Mouse (Mus musculus) liver, embryonic 14.5 days (tissue): ENCODE measurements at regions not wholly inside any gene's neighbourhood (a gene's known extent, or its start where the extent isn't known, plus 50 kb on each side); places are given as distances from the start of the nearest gene placed in this dataset.

Experiments used
- ATAC-seq: fragments of 200-750 bp; cut with Nextera tagmentation; 2 replicates; pipeline ENCODE4 v1.8.0; 2017; ENCODE audit warnings: moderate number of reproducible peaks, mild to moderate bottlenecking, moderate library complexity; ENCODE audit not compliant: insufficient read depth
- DNase-seq, 3 experiments: peaks; one replicate each; pipeline ENCODE4 v3.0.0-alpha.2; 2012 to 2013; ENCODE audit warnings: low read depth in 3 of 3, low spot score in 3 of 3
- H3K27ac ChIP-seq: fragments of 300-500 bp; sonication (generic); 2 replicates; pipeline ENCODE4 v1.5.1; 2014; ENCODE audit warnings: moderate library complexity, mild to moderate bottlenecking, control low read depth, inconsistent platforms
- H3K27me3 ChIP-seq: fragments of 300-500 bp; sonication (generic); 2 replicates; pipeline ENCODE4 v1.6.1; 2014; ENCODE audit warnings: mild to moderate bottlenecking, low read length, moderate library complexity; ENCODE audit not compliant: control insufficient read depth, insufficient read depth
- H3K36me3 ChIP-seq: fragments of 300-500 bp; sonication (generic); replicated peaks from 2 replicates; pipeline ENCODE4 v1.6.1; 2014; ENCODE audit warnings: low read depth; ENCODE audit not compliant: control insufficient read depth, insufficient read depth
- H3K4me1 ChIP-seq, 2 experiments: fragments of 200-500 bp in 1 of 2; fragments of 300-500 bp in 1 of 2; sonication (generic) in 1 of 2; replicated peaks; 2 replicates each; pipeline ENCODE4 v1.6.1; 2012 to 2014; ENCODE audit warnings: antibody characterized with exemption in 1 of 2, inconsistent platforms in 1 of 2, low read length in 1 of 2; ENCODE audit not compliant: control insufficient read depth in 2 of 2, insufficient read depth in 2 of 2
- H3K4me2 ChIP-seq: fragments of 300-500 bp; sonication (generic); 2 replicates; pipeline ENCODE4 v1.6.1; 2014; ENCODE audit warnings: low read depth, mild to moderate bottlenecking, control low read depth, moderate library complexity
- H3K4me3 ChIP-seq, 2 experiments: fragments of 200-500 bp in 1 of 2; fragments of 300-500 bp in 1 of 2; sonication (generic) in 1 of 2; 2 replicates each; pipeline ENCODE4 v1.5.1; 2012 to 2014; ENCODE audit warnings: low read depth in 2 of 2, low read length in 2 of 2, mild to moderate bottlenecking in 2 of 2, control low read depth in 1 of 2, inconsistent platforms in 1 of 2, moderate library complexity in 1 of 2; ENCODE audit not compliant: insufficient read depth in 1 of 2
- H3K9ac ChIP-seq: fragments of 300-500 bp; sonication (generic); replicated peaks from 2 replicates; pipeline ENCODE4 v1.6.1; 2014; ENCODE audit warnings: mild to moderate bottlenecking, control low read depth, moderate library complexity
- H3K9me3 ChIP-seq: fragments of 300-500 bp; sonication (generic); 2 replicates; pipeline ENCODE4 v1.6.1; 2016; ENCODE audit warnings: low read length, mixed read lengths; ENCODE audit not compliant: control insufficient read depth
- CTCF ChIP-seq: IDR thresholded peaks from 2 replicates; pipeline ENCODE4 v1.5.1; 2016; ENCODE audit warnings: antibody characterized with exemption, low read depth, control low read depth
- EP300 ChIP-seq: IDR thresholded peaks from 2 replicates; pipeline ENCODE4 v1.6.1; 2016; ENCODE audit warnings: antibody characterized with exemption, low read depth
- WGBS: fragments of 180-500 bp; shearing (Covaris S2); extraction: QIAGEN DNeasy Blood & Tissue Kit; methylation state at CpG from one replicate; pipeline ENCODE4 v1.1.7; 2014; ENCODE audit not compliant: insufficient replicate concordance; 5-methylcytosine and 5-hydroxymethylcytosine counted together

- no peak for TF ChIP-seq EP300
- TF ChIP-seq CTCF = no peak
- no peak for DNase-seq
- Histone ChIP-seq H3K4me1 (no peaks in the 10 kb centered on the region), H3K4me3 (no peak overlapping the region), H3K27ac (no peak overlapping the region), H3K36me3 (no peaks in the 10 kb centered on the region), H3K9me3 (no peaks in the 10 kb centered on the region), H3K4me2 (no peak overlapping the region), H3K27me3 (no peaks in the 10 kb centered on the region), H3K9ac (no peak overlapping the region)
- ATAC-seq = no peak
- 53% methylated on average over 3 of the region's 3 CpGs for WGBS
Observed at GRCm38 (mm10) chr7:95992033-95992516, 179.0 kb upstream of the Tenm4 start.

- H3K36me3 ChIP-seq = no peaks in the 10 kb centered on the region
- H3K27ac ChIP-seq = no peak overlapping the region
- H3K4me2 ChIP-seq = no peak overlapping the region
- H3K27me3 ChIP-seq = no peaks in the 10 kb centered on the region
- DNase-seq (no peak), ATAC-seq (no peak)
- no peaks in the 10 kb centered on the region for H3K4me1 ChIP-seq
- no peak overlapping the region for H3K4me3 ChIP-seq
- WGBS = 56% methylated on average over 3 of the region's 3 CpGs
- no peak for TF ChIP-seq EP300
- no peak for TF ChIP-seq CTCF
- no peaks in the 10 kb centered on the region for H3K9me3 ChIP-seq
- H3K9ac ChIP-seq = no peak overlapping the region
Observed at GRCm38 (mm10) chr7:95992521-95992920, 178.5 kb upstream of the Tenm4 start.

- no peak overlapping the region for H3K4me2 ChIP-seq
- no peak overlapping the region for H3K4me3 ChIP-seq
- no peaks in the 10 kb centered on the region for H3K36me3 ChIP-seq
- H3K9ac ChIP-seq = no peak overlapping the region
- no peaks in the 10 kb centered on the region for H3K27me3 ChIP-seq
- no peak for ATAC-seq
- 63% methylated on average over 3 of the region's 3 CpGs for WGBS
- H3K27ac ChIP-seq = no peak overlapping the region
- no peaks in the 10 kb centered on the region for H3K9me3 ChIP-seq
- DNase-seq = no peak
- H3K4me1 ChIP-seq = no peaks in the 10 kb centered on the region
- TF ChIP-seq EP300 (no peak), CTCF (no peak)
Observed at GRCm38 (mm10) chr7:95997190-95997589, 173.9 kb upstream of the Tenm4 start.

GRCm38 (mm10) chr7:95999189-95999588 lies 171.9 kb upstream of the Tenm4 start:
- H3K27me3 ChIP-seq = no peaks in the 10 kb centered on the region
- H3K36me3 ChIP-seq = no peaks in the 10 kb centered on the region
- H3K27ac ChIP-seq = no peak overlapping the region
- no peak overlapping the region for H3K9ac ChIP-seq
- H3K4me1 ChIP-seq = no peaks in the 10 kb centered on the region
- H3K4me3 ChIP-seq = no peak overlapping the region
- H3K9me3 ChIP-seq = no peaks in the 10 kb centered on the region
- TF ChIP-seq EP300 (no peak), CTCF (no peak)
- no peak overlapping the region for H3K4me2 ChIP-seq
- 61% methylated on average over 4 of the region's 4 CpGs for WGBS
- ATAC-seq = no peak
- DNase-seq = no peak

- H3K9me3 ChIP-seq = no peaks in the 10 kb centered on the region
- WGBS = 56% methylated on average over 5 of the region's 5 CpGs
- no peak for ATAC-seq
Observed at GRCm38 (mm10) chr7:96002401-96002800, 168.6 kb upstream of the Tenm4 start.

More at GRCm38 (mm10) chr7:96002401-96002800, 168.6 kb upstream of the Tenm4 start:
- no peak overlapping the region for H3K27ac ChIP-seq
- H3K27me3 ChIP-seq = no peaks in the 10 kb centered on the region
- no peak overlapping the region for H3K4me3 ChIP-seq
- no peaks in the 10 kb centered on the region for H3K36me3 ChIP-seq
- DNase-seq = no peak
- no peak for TF ChIP-seq CTCF
- no peak for TF ChIP-seq EP300
- H3K4me1 ChIP-seq = no peaks in the 10 kb centered on the region
- no peak overlapping the region for H3K9ac ChIP-seq
- H3K4me2 ChIP-seq = no peak overlapping the region
